Mouse (Mus musculus): ENCODE measurements at regions not wholly inside any gene's neighbourhood (a gene's known extent, or its start where the extent isn't known, plus 50 kb on each side); places are given as distances from the start of the nearest gene placed in this dataset.
A peak's percentile ranks its signal among the peaks of the same experiment; 100 is the strongest.

DNA sequence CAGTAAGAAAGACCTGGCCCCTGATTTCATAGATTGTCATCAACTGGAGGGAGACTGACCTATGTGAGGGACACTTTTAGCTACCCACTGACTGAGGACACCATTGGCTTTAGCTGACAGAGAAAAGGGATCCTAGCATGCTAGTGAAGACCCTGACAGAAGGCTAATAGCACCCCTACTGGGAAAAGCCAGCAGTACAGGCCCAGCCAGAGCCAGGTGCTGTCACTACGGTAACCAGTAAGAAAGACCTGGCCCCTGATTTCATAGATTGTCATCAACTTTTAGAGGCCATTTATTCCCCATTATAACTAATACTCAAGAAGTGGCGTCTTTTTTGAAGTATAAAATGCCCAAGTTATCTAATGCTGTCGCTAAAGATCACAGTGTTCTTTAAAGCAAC is 70.2 kb upstream of the Hk2 start:
- 0 out of 2 replicates have a peak, but pooled peaks have one; percentile 8 for TF ChIP-seq CTCF (conservative IDR thresholded peaks at IDR 0.05; ENCODE audit: insufficient read depth, insufficient read length, low read depth, low read length)
- no peak for TF ChIP-seq POLR2A (IDR thresholded peaks at IDR 0.05; ENCODE audit: low read depth, low read length)

Measured in kidney, adult 2 months (tissue).